ENCODE assay signal across 10 mouse cellular contexts in genomic region chr5:149259093-149259492, GRCm38 (mm10). TPM values are rescaled to one million over a fixed set of nuclear protein-coding genes. Genes with fewer than 3 reads are reported as not detected.
DNase-seq lines count a peak whose midpoint lies in the region; ATAC-seq and TF ChIP-seq lines count a peak whose summit lies in the region.
"Had no signal": no experiment of that assay in that cellular context is flagged by ENCODE, and none has a peak within 500 bp of the region (broad histone marks: within the 10 kb centered on the region; RNA-seq: fewer than 3 reads in every experiment).

No protein-coding gene starts in this region.

- peak overlapping the region; percentile 40 for H3K9ac ChIP-seq in kidney, postnatal 0 days (ENCODE audit: low read depth, low read length)
- no peak overlapping the region; the same call in 1 of the 2 replicates for H3K9ac ChIP-seq in forebrain, embryonic 11.5 days (ENCODE audit: low read length)
- peak overlapping the region; percentile 43 for H3K9ac ChIP-seq in limb, embryonic 13.5 days

- H3K9me3 ChIP-seq in kidney, postnatal 0 days (replicated peaks; ENCODE audit: low read length), result no peaks in the 10 kb centered on the region
- no peaks in the 10 kb centered on the region for H3K9me3 ChIP-seq in forebrain, embryonic 11.5 days (ENCODE audit: control insufficient read depth, low read length)
- H3K9me3 ChIP-seq in limb, embryonic 13.5 days, result no peaks in the 10 kb centered on the region

- peaks cover 7% of the 10 kb centered on the region; the same call in 1 of the 2 replicates for H3K4me1 ChIP-seq in kidney, postnatal 0 days (replicated peaks; ENCODE audit: insufficient read depth, low read length)
- H3K4me1 ChIP-seq in kidney, adult 2 months (ENCODE audit: control insufficient read depth, insufficient read depth, low read length), result no peaks in the 10 kb centered on the region
- no peaks in the 10 kb centered on the region for H3K4me1 ChIP-seq in forebrain, embryonic 11.5 days (replicated peaks; ENCODE audit: control insufficient read depth, insufficient read depth, low read length)
- peaks cover 11% of the 10 kb centered on the region for H3K4me1 ChIP-seq in limb, embryonic 13.5 days
- peaks cover 20% of the 10 kb centered on the region for H3K4me1 ChIP-seq in thymus, adult 2 months (replicated peaks; ENCODE audit: control insufficient read depth, insufficient read depth, low read length)

- peak overlapping the region; percentile 36 for H3K4me2 ChIP-seq in kidney, postnatal 0 days (ENCODE audit: low read length)
- H3K4me2 ChIP-seq in forebrain, embryonic 11.5 days (ENCODE audit: low read depth, low read length, severe bottlenecking), result 0 out of 2 replicates have a peak overlapping the region, but pooled peaks have one; percentile 15
- H3K4me2 ChIP-seq in limb, embryonic 13.5 days (replicated peaks), result peak overlapping the region; percentile 49

- no peak for TF ChIP-seq CTCF in kidney, postnatal 0 days (IDR thresholded peaks at IDR 0.05; ENCODE audit: low read depth)
- TF ChIP-seq CTCF in kidney, adult 2 months (conservative IDR thresholded peaks at IDR 0.05; ENCODE audit: insufficient read depth, insufficient read length, low read depth, low read length), result no peak
- no peak for TF ChIP-seq CTCF in thymus, adult 2 months (IDR thresholded peaks at IDR 0.05; ENCODE audit: borderline replicate concordance, control insufficient read depth, extremely low read depth, insufficient read depth, low read length, poor library complexity)

- H3K27ac ChIP-seq in kidney, postnatal 0 days, result 0 out of 2 replicates have a peak overlapping the region, but pooled peaks have one; percentile 13
- H3K27ac ChIP-seq in kidney, adult 2 months (ENCODE audit: insufficient read depth, low read depth, low read length), result no peak overlapping the region
- no peak overlapping the region for H3K27ac ChIP-seq in forebrain, embryonic 11.5 days (ENCODE audit: low read depth, low read length)
- peak overlapping the region; percentile 33; the same call in 1 of the 2 replicates for H3K27ac ChIP-seq in limb, embryonic 13.5 days
- no peak overlapping the region for H3K27ac ChIP-seq in thymus, adult 2 months (ENCODE audit: control insufficient read depth, insufficient read depth, low read length)
- H3K27ac ChIP-seq: macrophage had no signal

- WGBS in kidney, postnatal 0 days, result 18% methylated on average over 16 of the region's 16 CpGs
- WGBS in kidney, adult 2 months, result 38% methylated on average over 16 of the region's 16 CpGs
- 48% methylated on average over 16 of the region's 16 CpGs for WGBS in forebrain, embryonic 11.5 days
- 23% methylated on average over 16 of the region's 16 CpGs for WGBS in limb, embryonic 13.5 days
- WGBS in thymus, adult 2 months, result 95% methylated on average over 16 of the region's 16 CpGs

- no peaks in the 10 kb centered on the region for H3K27me3 ChIP-seq in kidney, postnatal 0 days (ENCODE audit: insufficient read depth, low read length)
- H3K27me3 ChIP-seq in kidney, adult 2 months (replicated peaks; ENCODE audit: control insufficient read depth, insufficient read depth, low read length), result no peaks in the 10 kb centered on the region
- no peaks in the 10 kb centered on the region for H3K27me3 ChIP-seq in forebrain, embryonic 11.5 days (ENCODE audit: control insufficient read depth, insufficient read depth, low read length)
- H3K27me3 ChIP-seq in limb, embryonic 13.5 days, result no peaks in the 10 kb centered on the region
- H3K27me3 ChIP-seq in thymus, adult 2 months (ENCODE audit: control insufficient read depth, insufficient read depth, low read length), result no peaks in the 10 kb centered on the region

- H3K4me3 ChIP-seq in kidney, postnatal 0 days (replicated peaks; ENCODE audit: low read depth, low read length), result no peak overlapping the region
- no peak overlapping the region for H3K4me3 ChIP-seq in kidney, adult 2 months (ENCODE audit: insufficient read depth, low read depth, low read length)
- H3K4me3 ChIP-seq in forebrain, embryonic 11.5 days (ENCODE audit: low read depth, low read length), result no peak overlapping the region
- H3K4me3 ChIP-seq in limb, embryonic 13.5 days, result 0 out of 2 replicates have a peak overlapping the region, but pooled peaks have one; percentile 5
- H3K4me3 ChIP-seq in thymus, adult 2 months (ENCODE audit: control insufficient read depth, insufficient read depth, low read length), result no peak overlapping the region

- DNase-seq in kidney, postnatal 0 days (ENCODE audit: low spot score), result no peak
- DNase-seq in kidney, adult 2 months, result no peak
- DNase-seq in forebrain, embryonic 11.5 days (ENCODE audit: low spot score), result no peak
- DNase-seq in retina, postnatal 1 day, result peak; percentile 75
- no peak for DNase-seq in layer of hippocampus, adult 11-12 months (ENCODE audit: low spot score)
- no peak for DNase-seq in adrenal gland, postnatal 36 days
- DNase-seq in thymus, adult 2 months, result no peak
- DNase-seq: heart, postnatal 4 days had no signal

- TF ChIP-seq POLR2A in kidney, adult 2 months (IDR thresholded peaks at IDR 0.05; ENCODE audit: low read depth, low read length), result no peak
- TF ChIP-seq POLR2A in thymus, adult 2 months (IDR thresholded peaks at IDR 0.05; ENCODE audit: control insufficient read depth, extremely low read depth, insufficient read depth, low read length, poor library complexity), result no peak

- ATAC-seq in kidney, postnatal 0 days (replicated peaks; ENCODE audit: low FRiP score, low read depth), result peak; percentile 40; the same call in 1 of the 2 replicates
- ATAC-seq in forebrain, embryonic 11.5 days (replicated peaks; ENCODE audit: low FRiP score), result no peak
- ATAC-seq in limb, embryonic 13.5 days (ENCODE audit: low FRiP score, low read depth), result peak; percentile 77

- H3K36me3 ChIP-seq in kidney, postnatal 0 days (ENCODE audit: insufficient read depth, low read length), result no peaks in the 10 kb centered on the region
- H3K36me3 ChIP-seq in kidney, adult 2 months (ENCODE audit: control insufficient read depth, insufficient read depth, low read length), result no peaks in the 10 kb centered on the region
- H3K36me3 ChIP-seq in forebrain, embryonic 11.5 days (ENCODE audit: control insufficient read depth, insufficient read depth, low read length), result no peaks in the 10 kb centered on the region
- no peaks in the 10 kb centered on the region for H3K36me3 ChIP-seq in limb, embryonic 13.5 days
- no peaks in the 10 kb centered on the region for H3K36me3 ChIP-seq in thymus, adult 2 months (ENCODE audit: control insufficient read depth, insufficient read depth, low read length)

RNA-seq across cellular contexts. Expression of gene Alox5ap, which starts 5.5 kb away (rescaled TPM):
- 18.1 and 19.8 TPM in 2 replicates for polyA plus RNA-seq in kidney, postnatal 0 days (2015; fragmentation: Nextera tagmentation; extraction: Ambion mirVana)
- polyA plus RNA-seq in kidney, adult 2 months (2012; rRNA removed), result 12.7 and 15.8 TPM in 2 replicates
- polyA plus RNA-seq in forebrain, embryonic 11.5 days (2014; fragmentation: Nextera tagmentation; extraction: Ambion mirVana), result 4.5 and 4.7 TPM in 2 replicates
- polyA plus RNA-seq in limb, embryonic 13.5 days (2015; fragmentation: Nextera tagmentation; extraction: Ambion mirVana), result 12.6 and 13.1 TPM in 2 replicates
- total RNA-seq in adrenal gland, postnatal 36 days (2021), result 10 to 100 TPM; 15.1 to 15.8 TPM
- 31.6 and 50.1 TPM in 2 replicates for polyA plus RNA-seq in thymus, adult 2 months (2012; rRNA removed)

Comparison
In these comparisons a context has a peak if more than half of its experiments do, and no peak if none do; other contexts are left out.
1. H3K27ac ChIP-seq: peak in kidney, postnatal 0 days (single experiment) and limb, embryonic 13.5 days (single experiment); none in kidney, adult 2 months (single experiment), forebrain, embryonic 11.5 days (single experiment) and thymus, adult 2 months (single experiment).
2. Peak in every context shown above with its lines, with median percentiles within 50 percentile points of each other: H3K4me2 ChIP-seq.